Mouse (Mus musculus) T-helper 1 cell (primary cell): ENCODE results near the gene Olfr611.
"Not testable (repeated sequence)": the region's sequence is repeated elsewhere in the genome, so short reads cannot be mapped to it uniquely, and the experiment has no call there.

Source experiments
- in situ Hi-C: fragments of 300-600 bp; cut with MboI, MseI; formaldehyde crosslinking; loops from one replicate; pipeline ENCODE4 v1.15.1; 2025; ENCODE audit warnings: high pct_unique_total_duplicates

Gene Olfr611

DNA sequence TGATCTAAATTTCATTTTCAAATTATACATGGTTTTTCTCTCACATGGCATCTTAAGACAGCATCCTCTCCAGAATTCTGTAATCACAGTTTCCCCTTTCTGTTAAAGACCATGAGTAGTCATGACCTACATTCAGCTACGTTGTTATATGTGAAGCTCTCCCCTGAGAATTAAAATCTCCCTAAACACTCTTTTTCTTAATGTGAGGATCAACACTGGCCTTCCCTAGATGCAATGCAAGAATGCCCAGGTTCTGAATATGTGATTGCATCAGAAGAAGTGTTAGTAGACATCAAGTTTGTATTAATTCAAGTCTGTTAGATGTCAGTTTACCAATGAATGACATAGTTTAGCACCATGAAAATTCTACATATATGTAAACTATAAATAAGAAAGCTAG is at the start of gene Olfr611:
Olfr611 (minus strand) TSS at position 101 of the 400 bp plus-strand sequence.
- in situ Hi-C loops = not testable (repeated sequence)

DNA sequence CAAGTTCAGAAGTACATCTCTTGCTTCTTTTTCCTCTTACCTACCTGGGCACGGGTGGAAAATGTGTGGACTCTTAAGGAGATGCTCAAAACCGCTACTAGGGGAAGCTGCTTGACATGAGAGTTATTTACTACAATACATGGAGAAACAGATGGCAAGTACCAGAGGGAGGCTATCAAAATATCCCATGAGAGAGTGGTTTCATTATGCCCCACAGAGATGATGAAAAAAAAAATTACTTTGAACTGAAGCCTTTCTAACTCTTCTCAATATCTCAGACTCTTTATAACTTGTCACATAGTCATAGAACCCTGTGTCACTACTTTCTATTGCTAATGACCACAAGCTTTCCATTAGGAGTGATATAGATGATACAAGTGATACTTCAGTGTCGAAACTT is 48.4 kb upstream of the Olfr611 start, which contains the start of gene Olfr616:
Olfr616 (minus strand) TSS at position 101 of the 400 bp plus-strand sequence.
- in situ Hi-C loops = no loop called here

DNA sequence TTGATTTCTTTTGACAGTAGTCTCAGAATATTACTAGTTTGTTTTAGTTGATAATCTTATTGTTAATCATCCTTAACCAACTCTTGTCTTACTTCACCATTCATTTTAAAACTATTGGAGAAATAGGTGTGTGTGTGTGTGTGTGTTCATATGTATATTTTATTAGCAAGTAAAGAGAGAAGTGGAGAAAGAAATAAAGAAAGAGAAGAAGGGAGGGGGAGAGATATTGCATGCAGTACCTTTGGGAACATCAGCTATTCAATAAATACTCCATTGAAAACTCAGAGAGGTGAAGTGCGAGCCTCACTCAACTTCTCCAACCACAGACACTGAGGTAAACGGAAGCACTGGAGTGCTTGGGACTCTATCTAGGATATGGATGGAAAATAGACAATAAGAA is 35.1 kb upstream of the Olfr611 start, which contains the start of gene Olfr615:
Olfr615 (plus strand) TSS at position 301 of the 400 bp plus-strand sequence.
- in situ Hi-C loops = no loop called here

DNA sequence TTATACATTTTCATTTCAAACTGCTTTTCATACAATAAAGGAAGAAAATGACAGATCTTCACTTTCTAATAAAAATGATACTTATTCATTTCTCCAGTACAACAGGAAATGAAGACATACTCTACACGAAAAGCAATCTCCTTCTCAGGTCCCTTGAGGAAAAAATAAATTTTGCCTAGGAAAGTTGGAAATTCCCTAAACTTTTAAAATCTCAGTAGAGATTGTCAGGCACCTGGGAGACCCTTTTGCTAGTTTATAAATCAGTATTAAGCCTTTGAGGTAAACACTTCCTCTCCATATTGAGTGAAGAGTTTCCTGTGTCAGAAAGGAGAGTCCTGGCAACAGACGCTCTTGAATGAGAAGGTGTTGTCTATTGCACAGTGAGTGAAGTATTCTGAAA is 27.1 kb upstream of the Olfr611 start, which contains the start of gene Olfr613:
Olfr613 (plus strand) TSS at position 301 of the 400 bp plus-strand sequence.
- in situ Hi-C loops = no loop called here

DNA sequence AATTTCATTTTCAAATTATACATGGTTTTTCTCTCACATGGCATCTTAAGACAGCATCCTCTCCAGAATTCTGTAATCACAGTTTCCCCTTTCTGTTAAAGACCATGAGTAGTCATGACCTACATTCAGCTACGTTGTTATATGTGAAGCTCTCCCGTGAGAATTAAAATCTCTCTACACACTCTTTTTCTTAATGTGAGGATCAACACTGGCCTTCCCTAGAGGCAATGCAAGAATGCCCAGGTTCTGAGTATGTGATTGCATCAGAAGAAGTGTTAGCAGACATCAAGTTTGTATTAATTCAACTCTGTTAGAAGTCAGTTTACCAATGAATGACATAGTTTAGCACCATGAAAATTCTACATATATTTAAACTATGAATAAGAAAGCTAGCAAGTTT is 22.0 kb upstream of the Olfr611 start, which contains the start of gene Olfr612:
Olfr612 (minus strand) TSS at position 101 of the 400 bp plus-strand sequence.
- in situ Hi-C loops = not testable (repeated sequence)

DNA sequence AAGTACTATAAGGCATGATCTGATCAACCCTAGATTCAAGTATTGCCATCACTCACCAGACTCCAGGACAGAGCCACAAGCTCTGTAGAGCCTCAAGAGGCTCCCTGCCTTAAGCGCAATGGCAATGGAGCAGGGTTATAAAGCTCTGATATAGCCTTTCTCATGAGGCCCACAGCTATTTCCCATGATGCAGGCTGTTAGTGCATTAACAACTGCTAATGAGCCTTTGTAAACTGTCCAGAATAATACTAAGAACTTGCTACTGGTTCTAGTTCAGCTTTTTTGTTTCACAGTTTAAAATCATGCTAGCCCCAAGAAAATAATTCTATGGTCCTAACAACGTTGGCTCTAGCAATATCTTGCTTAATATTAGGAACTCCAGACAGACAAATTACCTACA is 8.6 kb downstream of the Olfr611 start, which contains the start of gene Olfr610:
Olfr610 (minus strand) TSS at position 101 of the 400 bp plus-strand sequence.
- in situ Hi-C loops = no loop called here

DNA sequence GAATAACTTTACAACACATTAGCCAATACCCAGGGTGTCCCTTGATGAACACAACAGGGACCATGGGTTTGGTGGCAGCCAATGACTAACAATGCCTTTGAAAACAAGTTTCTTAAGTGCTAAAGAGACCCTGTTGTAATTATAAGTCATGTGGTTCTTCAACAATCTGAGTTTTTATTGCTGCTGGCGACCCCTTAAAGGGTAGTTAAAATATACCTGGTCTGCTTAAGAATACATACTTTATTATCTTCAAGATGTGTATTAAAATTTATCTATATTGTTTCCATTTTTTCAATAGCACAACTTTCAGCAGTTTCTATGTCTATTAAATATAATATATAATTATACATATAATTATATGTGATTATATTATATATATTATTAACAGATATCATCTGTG is 22.7 kb downstream of the Olfr611 start, which contains the start of gene Olfr609:
Olfr609 (minus strand) TSS at position 101 of the 400 bp plus-strand sequence.
- in situ Hi-C loops = no loop called here

DNA sequence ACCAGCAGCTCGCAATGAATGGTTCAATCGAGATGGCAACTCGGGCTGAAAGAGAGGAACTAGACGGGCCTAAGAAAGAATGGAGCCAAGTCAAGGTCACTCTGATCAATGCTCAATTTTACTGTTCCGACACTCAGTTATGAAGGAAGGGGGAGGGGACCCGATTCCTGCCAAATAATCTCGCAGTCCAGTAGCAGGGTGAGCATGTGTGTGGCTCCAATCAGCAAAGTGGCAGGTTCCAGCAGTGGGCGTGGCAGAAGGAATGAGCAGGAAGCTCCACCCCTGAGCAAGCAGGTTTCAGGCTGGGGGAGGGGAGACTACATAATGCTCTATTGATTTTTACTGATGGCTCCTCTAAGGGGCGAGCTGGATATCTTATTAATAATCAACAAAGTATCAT is 43.5 kb downstream of the Olfr611 start:
- in situ Hi-C loops = loop anchor here (10.0 kb wide), 1 partner anchor 112 kb away; the partner anchor contains the start of gene Olfr601

DNA sequence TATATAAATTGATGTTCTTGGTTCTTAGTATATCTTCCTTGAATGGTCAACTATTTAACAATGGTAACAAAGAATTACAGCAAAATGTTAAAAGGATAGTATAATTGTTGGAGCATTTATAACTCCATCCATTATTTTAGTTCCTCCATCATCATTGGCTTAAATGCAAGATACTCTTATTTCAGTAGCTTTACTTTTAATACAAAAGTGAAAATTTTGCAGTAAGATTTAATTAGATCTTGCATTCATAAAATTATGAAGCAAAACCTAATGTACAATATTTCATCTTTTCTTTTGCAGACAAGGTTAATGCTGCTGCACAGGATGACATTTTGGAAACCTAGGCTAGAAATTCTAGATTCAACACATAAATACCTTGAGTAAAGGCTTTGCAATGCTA is 51.1 kb downstream of the Olfr611 start, which contains the start of gene Olfr608:
Olfr608 (plus strand) TSS at position 301 of the 400 bp plus-strand sequence.
- in situ Hi-C loops = no loop called here
